Mouse (Mus musculus) liver, adult 2 months (tissue): Measurements from ENCODE around the gene Arhgap45.

Source experiments
- CTCF ChIP-seq: fragments of 200-500 bp; IDR thresholded peaks from 2 replicates; pipeline ENCODE4 v1.5.1; 2011; ENCODE audit warnings: low read depth, low read length, control low read depth
- POLR2A ChIP-seq: fragments of 200-500 bp; IDR thresholded peaks from 2 replicates; pipeline ENCODE4 v1.6.1; 2011; ENCODE audit warnings: low read length, control low read depth; ENCODE audit not compliant: insufficient read depth; ENCODE audit errors: extremely low read depth

GRCm38 (mm10) chr10:80056506-80056905, 40.1 kb downstream of the Arhgap45 start:
- TF ChIP-seq CTCF (no peak), POLR2A (no peak)
